Mouse (Mus musculus): ENCODE measurements at regions not wholly inside any gene's neighbourhood (a gene's known extent, or its start where the extent isn't known, plus 50 kb on each side); places are given as distances from the start of the nearest gene placed in this dataset.

GRCm38 (mm10) chr15:68811041-68811440 lies 2310.3 kb upstream of the Lrrc6 start:
- ATAC-seq (ENCODE audit: low FRiP score) (no peak), DNase-seq (ENCODE audit: low spot score) (no peak)
- Histone ChIP-seq H3K4me1 (replicated peaks; ENCODE audit: control insufficient read depth, insufficient read depth, low read length) (no peaks in the 10 kb centered on the region), H3K9me3 (ENCODE audit: control insufficient read depth, low read length) (no peaks in the 10 kb centered on the region), H3K27me3 (ENCODE audit: control insufficient read depth, insufficient read depth, low read length) (no peaks in the 10 kb centered on the region), H3K27ac (ENCODE audit: low read depth, low read length) (no peak overlapping the region), H3K9ac (ENCODE audit: low read depth, low read length) (no peak overlapping the region), H3K4me3 (ENCODE audit: low read depth, low read length) (no peak overlapping the region), H3K4me2 (replicated peaks; ENCODE audit: low read depth, low read length) (no peak overlapping the region), H3K36me3 (ENCODE audit: control insufficient read depth, insufficient read depth, low read length) (no peaks in the 10 kb centered on the region)
- WGBS, result 86% methylated on average over 4 of the region's 4 CpGs

GRCm38 (mm10) chr15:68810593-68810992 lies 2309.9 kb upstream of the Lrrc6 start:
- Histone ChIP-seq H3K27ac (ENCODE audit: low read depth, low read length) (no peak overlapping the region), H3K4me1 (replicated peaks; ENCODE audit: control insufficient read depth, insufficient read depth, low read length) (no peaks in the 10 kb centered on the region), H3K9ac (ENCODE audit: low read depth, low read length) (no peak overlapping the region), H3K27me3 (ENCODE audit: control insufficient read depth, insufficient read depth, low read length) (no peaks in the 10 kb centered on the region), H3K4me3 (ENCODE audit: low read depth, low read length) (no peak overlapping the region), H3K36me3 (ENCODE audit: control insufficient read depth, insufficient read depth, low read length) (no peaks in the 10 kb centered on the region), H3K9me3 (ENCODE audit: control insufficient read depth, low read length) (no peaks in the 10 kb centered on the region), H3K4me2 (replicated peaks; ENCODE audit: low read depth, low read length) (no peak overlapping the region)
- no peak for DNase-seq (ENCODE audit: low spot score)
- ATAC-seq (ENCODE audit: low FRiP score), result no peak
- WGBS, result 83% methylated on average over 6 of the region's 6 CpGs

- Histone ChIP-seq H3K27me3 (ENCODE audit: control insufficient read depth, insufficient read depth, low read length) (no peaks in the 10 kb centered on the region), H3K27ac (ENCODE audit: low read depth, low read length) (no peak overlapping the region), H3K4me2 (replicated peaks; ENCODE audit: low read depth, low read length) (no peak overlapping the region), H3K4me1 (replicated peaks; ENCODE audit: control insufficient read depth, insufficient read depth, low read length) (no peaks in the 10 kb centered on the region), H3K9me3 (ENCODE audit: control insufficient read depth, low read length) (no peaks in the 10 kb centered on the region), H3K4me3 (ENCODE audit: low read depth, low read length) (no peak overlapping the region), H3K36me3 (ENCODE audit: control insufficient read depth, insufficient read depth, low read length) (no peaks in the 10 kb centered on the region), H3K9ac (ENCODE audit: low read depth, low read length) (no peak overlapping the region)
- WGBS, result 84% methylated on average over 1 of the region's 1 CpGs
- DNase-seq (ENCODE audit: low spot score), result no peak
- ATAC-seq (ENCODE audit: low FRiP score), result no peak
Measured at GRCm38 (mm10) chr15:68808175-68808574, 2307.5 kb upstream of the Lrrc6 start.

GRCm38 (mm10) chr15:68804254-68804653 lies 2303.5 kb upstream of the Lrrc6 start:
- Histone ChIP-seq H3K27ac (ENCODE audit: low read depth, low read length) (no peak overlapping the region), H3K9me3 (ENCODE audit: control insufficient read depth, low read length) (no peaks in the 10 kb centered on the region), H3K4me2 (replicated peaks; ENCODE audit: low read depth, low read length) (no peak overlapping the region), H3K4me3 (ENCODE audit: low read depth, low read length) (no peak overlapping the region), H3K4me1 (replicated peaks; ENCODE audit: control insufficient read depth, insufficient read depth, low read length) (no peaks in the 10 kb centered on the region), H3K27me3 (ENCODE audit: control insufficient read depth, insufficient read depth, low read length) (no peaks in the 10 kb centered on the region), H3K36me3 (ENCODE audit: control insufficient read depth, insufficient read depth, low read length) (no peaks in the 10 kb centered on the region), H3K9ac (ENCODE audit: low read depth, low read length) (no peak overlapping the region)
- no peak for DNase-seq (ENCODE audit: low spot score)
- 94% methylated on average over 1 of the region's 1 CpGs for WGBS
- ATAC-seq (ENCODE audit: low FRiP score), result no peak

GRCm38 (mm10) chr15:68801763-68802162 lies 2301.1 kb upstream of the Lrrc6 start:
- Histone ChIP-seq H3K9me3 (ENCODE audit: control insufficient read depth, low read length) (no peaks in the 10 kb centered on the region), H3K9ac (ENCODE audit: low read depth, low read length) (no peak overlapping the region), H3K36me3 (ENCODE audit: control insufficient read depth, insufficient read depth, low read length) (no peaks in the 10 kb centered on the region), H3K4me1 (replicated peaks; ENCODE audit: control insufficient read depth, insufficient read depth, low read length) (no peaks in the 10 kb centered on the region), H3K27ac (ENCODE audit: low read depth, low read length) (no peak overlapping the region), H3K4me3 (ENCODE audit: low read depth, low read length) (no peak overlapping the region), H3K4me2 (replicated peaks; ENCODE audit: low read depth, low read length) (no peak overlapping the region), H3K27me3 (ENCODE audit: control insufficient read depth, insufficient read depth, low read length) (no peaks in the 10 kb centered on the region)
- DNase-seq (ENCODE audit: low spot score) (no peak), ATAC-seq (ENCODE audit: low FRiP score) (no peak)
- WGBS, result 82% methylated on average over 4 of the region's 4 CpGs

- Histone ChIP-seq H3K9ac (ENCODE audit: low read depth, low read length) (no peak overlapping the region), H3K4me2 (replicated peaks; ENCODE audit: low read depth, low read length) (no peak overlapping the region), H3K4me3 (ENCODE audit: low read depth, low read length) (no peak overlapping the region), H3K27me3 (ENCODE audit: control insufficient read depth, insufficient read depth, low read length) (no peaks in the 10 kb centered on the region), H3K36me3 (ENCODE audit: control insufficient read depth, insufficient read depth, low read length) (no peaks in the 10 kb centered on the region), H3K4me1 (replicated peaks; ENCODE audit: control insufficient read depth, insufficient read depth, low read length) (no peaks in the 10 kb centered on the region), H3K27ac (ENCODE audit: low read depth, low read length) (no peak overlapping the region), H3K9me3 (ENCODE audit: control insufficient read depth, low read length) (no peaks in the 10 kb centered on the region)
- no peak for DNase-seq (ENCODE audit: low spot score)
- WGBS, result 82% methylated on average over 2 of the region's 2 CpGs
- ATAC-seq (ENCODE audit: low FRiP score), result no peak
Measured at GRCm38 (mm10) chr15:68797406-68797805, 2296.7 kb upstream of the Lrrc6 start.

- ATAC-seq (ENCODE audit: low FRiP score) (no peak), DNase-seq (ENCODE audit: low spot score) (no peak)
- Histone ChIP-seq H3K27ac (ENCODE audit: low read depth, low read length) (no peak overlapping the region), H3K9ac (ENCODE audit: low read depth, low read length) (no peak overlapping the region), H3K4me2 (replicated peaks; ENCODE audit: low read depth, low read length) (no peak overlapping the region), H3K9me3 (ENCODE audit: control insufficient read depth, low read length) (no peaks in the 10 kb centered on the region), H3K36me3 (ENCODE audit: control insufficient read depth, insufficient read depth, low read length) (no peaks in the 10 kb centered on the region), H3K27me3 (ENCODE audit: control insufficient read depth, insufficient read depth, low read length) (no peaks in the 10 kb centered on the region), H3K4me3 (ENCODE audit: low read depth, low read length) (no peak overlapping the region), H3K4me1 (replicated peaks; ENCODE audit: control insufficient read depth, insufficient read depth, low read length) (no peaks in the 10 kb centered on the region)
- 75% methylated on average over 4 of the region's 4 CpGs for WGBS
Measured at GRCm38 (mm10) chr15:68795239-68795960, 2294.7 kb upstream of the Lrrc6 start.

- WGBS, result 80% methylated on average over 1 of the region's 1 CpGs
Measured at GRCm38 (mm10) chr15:68759948-68760347, 2259.2 kb upstream of the Lrrc6 start.

GRCm38 (mm10) chr15:68755255-68755654 lies 2254.5 kb upstream of the Lrrc6 start:
- H3K27ac ChIP-seq (ENCODE audit: low read depth, low read length), result no peak overlapping the region
- 90% methylated on average over 1 of the region's 1 CpGs for WGBS
- H3K4me1 ChIP-seq (replicated peaks; ENCODE audit: control insufficient read depth, insufficient read depth, low read length), result no peaks in the 10 kb centered on the region
- H3K9me3 ChIP-seq (ENCODE audit: control insufficient read depth, low read length), result no peaks in the 10 kb centered on the region
- H3K27me3 ChIP-seq (ENCODE audit: control insufficient read depth, insufficient read depth, low read length), result no peaks in the 10 kb centered on the region
- H3K4me3 ChIP-seq (ENCODE audit: low read depth, low read length), result no peak overlapping the region
- H3K36me3 ChIP-seq (ENCODE audit: control insufficient read depth, insufficient read depth, low read length), result no peaks in the 10 kb centered on the region
- DNase-seq (ENCODE audit: low spot score) (no peak), ATAC-seq (ENCODE audit: low FRiP score) (no peak)
- H3K4me2 ChIP-seq (replicated peaks; ENCODE audit: low read depth, low read length), result no peak overlapping the region
- no peak overlapping the region for H3K9ac ChIP-seq (ENCODE audit: low read depth, low read length)

More at GRCm38 (mm10) chr15:68759948-68760347, 2259.2 kb upstream of the Lrrc6 start:
- ATAC-seq (ENCODE audit: low FRiP score) (no peak), DNase-seq (ENCODE audit: low spot score) (no peak)
- Histone ChIP-seq H3K4me3 (ENCODE audit: low read depth, low read length) (no peak overlapping the region), H3K9ac (ENCODE audit: low read depth, low read length) (no peak overlapping the region), H3K4me2 (replicated peaks; ENCODE audit: low read depth, low read length) (no peak overlapping the region), H3K36me3 (ENCODE audit: control insufficient read depth, insufficient read depth, low read length) (no peaks in the 10 kb centered on the region), H3K27ac (ENCODE audit: low read depth, low read length) (no peak overlapping the region), H3K27me3 (ENCODE audit: control insufficient read depth, insufficient read depth, low read length) (no peaks in the 10 kb centered on the region), H3K4me1 (replicated peaks; ENCODE audit: control insufficient read depth, insufficient read depth, low read length) (no peaks in the 10 kb centered on the region), H3K9me3 (ENCODE audit: control insufficient read depth, low read length) (no peaks in the 10 kb centered on the region)
